Mouse (Mus musculus): ENCODE results near the gene B830017H08Rik. TPM values are rescaled to one million over a fixed set of nuclear protein-coding genes. Genes with fewer than 3 reads are reported as not detected.

Gene B830017H08Rik
- total and polyA plus RNA-seq, 3 experiments, result 0.08 TPM; not detected in 2

DNA sequence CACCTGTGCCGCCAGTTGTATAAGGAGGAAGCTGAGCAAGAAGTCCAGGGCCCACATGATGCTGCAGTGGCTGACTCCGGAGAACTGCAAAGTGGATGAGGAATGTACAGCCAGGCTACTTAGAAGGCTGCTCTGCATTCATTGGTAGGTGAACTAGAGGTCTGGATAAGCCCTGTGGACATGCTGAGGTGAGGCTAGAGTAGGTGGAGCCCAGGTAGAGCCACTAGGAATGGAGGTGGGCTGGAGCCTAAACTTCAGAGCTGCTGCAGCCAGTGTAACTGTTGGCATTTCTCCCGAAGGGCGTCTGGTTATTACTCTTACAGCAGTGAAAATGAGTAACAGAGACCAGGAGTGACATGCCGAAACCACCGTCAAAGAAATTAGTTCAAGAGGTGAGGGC, 5.1 kb downstream of the B830017H08Rik start, which contains the start of gene Car15:
Gene Car15, minus strand, starts transcription at position 314 of the 400 bp plus-strand sequence.
- H3K27me3 ChIP-seq (replicated peaks), result no peaks in the 10 kb centered on the region
- H3K27ac ChIP-seq (ENCODE audit: insufficient read depth, low read depth), result no peak within 1 kb of the TSS
- no peak within 1 kb of the TSS for H3K4me2 ChIP-seq (ENCODE audit: insufficient read depth, low read depth, poor library complexity, severe bottlenecking)
- TF ChIP-seq USF1 (IDR thresholded peaks at IDR 0.05; ENCODE audit: low read depth, low read length) (no peak), RCOR1 (conservative IDR thresholded peaks at IDR 0.05; ENCODE audit: low read depth, low read length) (no peak), ETS1 (conservative IDR thresholded peaks at IDR 0.05; ENCODE audit: low read depth, low read length) (no peak), MAFK (IDR thresholded peaks at IDR 0.05; ENCODE audit: insufficient replicate concordance, low read length) (no peak), ZNF384 (IDR thresholded peaks at IDR 0.05; ENCODE audit: low read depth, low read length) (no peak), BHLHE40 (IDR thresholded peaks at IDR 0.05; ENCODE audit: low read depth, low read length) (no peak)
- H3K9ac ChIP-seq (ENCODE audit: insufficient read depth, low read depth), result no peak within 1 kb of the TSS
- in situ Hi-C loops (cut with MboI; ENCODE audit: low pct_ligation_motif_present, low pct_unique_long_range_greater_than_20kb, low sequenced_read_pairs), result no loop called here
- DNase-seq (ENCODE audit: extremely low read depth), result no peak
- peaks cover 4% of the 10 kb centered on the region for H3K9me3 ChIP-seq (replicated peaks; ENCODE audit: low read length)
- H3K79me2 ChIP-seq (replicated peaks; ENCODE audit: control insufficient read depth, extremely low read depth, insufficient read depth, poor library complexity, severe bottlenecking), result no peaks in the 10 kb centered on the region
- H3K4me1 ChIP-seq (ENCODE audit: control insufficient read depth in 1 of 2, insufficient read depth in 2 of 2), result no peaks in the 10 kb centered on the region
- no peak within 1 kb of the TSS for H3K4me3 ChIP-seq (replicated peaks in 1 of 3; ENCODE audit: low read depth in 2 of 3, low read length in 2 of 3, poor library complexity in 1 of 3)
- dilution Hi-C loops (cut with MboI; ENCODE audit: extremely low pct_ligation_motif_present, extremely low pct_unique_long_range_greater_than_20kb, low sequenced_read_pairs), result no loop called here
- H3K36me3 ChIP-seq (replicated peaks in 1 of 2; ENCODE audit: control insufficient read depth in 1 of 2, insufficient read depth in 1 of 2, low read length in 1 of 2), result peaks cover 23 to 55% of the 10 kb centered on the region in 2 experiments

DNA sequence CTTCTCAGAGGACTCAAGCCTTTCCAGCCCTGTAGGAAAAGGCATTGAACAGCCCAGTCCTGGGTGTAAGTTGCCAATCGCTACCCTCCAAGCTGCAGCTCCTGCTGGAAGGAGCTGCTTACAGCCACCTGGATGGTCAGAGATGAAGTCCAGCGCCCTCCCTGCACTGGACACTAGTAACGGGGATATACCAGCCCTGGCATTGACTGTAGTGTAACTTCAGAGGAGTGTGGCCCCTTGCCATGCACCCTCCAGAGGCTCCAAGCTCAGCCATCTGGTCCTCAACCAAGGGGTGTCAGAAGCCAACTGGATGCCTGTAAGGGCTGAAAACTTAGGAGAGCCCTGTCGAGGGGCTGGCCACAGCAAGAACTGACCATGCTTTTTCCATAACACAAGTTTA, 7.1 kb downstream of the B830017H08Rik start:
- H3K79me2 ChIP-seq (replicated peaks; ENCODE audit: control insufficient read depth, extremely low read depth, insufficient read depth, poor library complexity, severe bottlenecking), result no peaks in the 10 kb centered on the region
- in situ Hi-C loops (cut with MboI; ENCODE audit: low pct_ligation_motif_present, low pct_unique_long_range_greater_than_20kb, low sequenced_read_pairs) (no loop called here), dilution Hi-C loops (cut with MboI; ENCODE audit: extremely low pct_ligation_motif_present, extremely low pct_unique_long_range_greater_than_20kb, low sequenced_read_pairs) (no loop called here)
- no peak for DNase-seq (ENCODE audit: extremely low read depth)
- H3K36me3 ChIP-seq (replicated peaks in 1 of 2; ENCODE audit: control insufficient read depth in 1 of 2, insufficient read depth in 1 of 2, low read length in 1 of 2), result peaks cover 43 to 74% of the 10 kb centered on the region in 2 experiments
- TF ChIP-seq CHD2 (IDR thresholded peaks at IDR 0.05; ENCODE audit: low read length) (no peak), MAZ (IDR thresholded peaks at IDR 0.05; ENCODE audit: low read depth, low read length) (no peak), UBTF (IDR thresholded peaks at IDR 0.05; ENCODE audit: low read depth, low read length) (no peak), MAFK (IDR thresholded peaks at IDR 0.05; ENCODE audit: insufficient replicate concordance, low read length) (no peak), TCF12 (IDR thresholded peaks at IDR 0.05; ENCODE audit: low read depth, low read length) (no peak), EP300 (IDR thresholded peaks at IDR 0.05; ENCODE audit: low read length) (no peak), ETS1 (conservative IDR thresholded peaks at IDR 0.05; ENCODE audit: low read depth, low read length) (no peak), E2F4 (IDR thresholded peaks at IDR 0.05; ENCODE audit: insufficient replicate concordance, low read depth, low read length) (no peak), TBP (conservative IDR thresholded peaks at IDR 0.05; ENCODE audit: low read depth, low read length) (no peak), ELF1 (IDR thresholded peaks at IDR 0.05; ENCODE audit: low read depth, low read length) (no peak), IRF4 (IDR thresholded peaks at IDR 0.05; ENCODE audit: low read depth, low read length) (no peak), RAD21 (IDR thresholded peaks at IDR 0.05; ENCODE audit: low read depth, low read length) (no peak), JUN (IDR thresholded peaks at IDR 0.05; ENCODE audit: insufficient read depth, low read depth, low read length) (no peak), BHLHE40 (IDR thresholded peaks at IDR 0.05; ENCODE audit: low read depth, low read length) (no peak), SIN3A (IDR thresholded peaks at IDR 0.05; ENCODE audit: low read length) (no peak), USF1 (IDR thresholded peaks at IDR 0.05; ENCODE audit: low read depth, low read length) (no peak), CTCF (conservative IDR thresholded peaks at IDR 0.05 in 1 of 2, IDR thresholded peaks at IDR 0.05 in 1 of 2; ENCODE audit: low read depth in 2 of 2, low read length in 2 of 2) (no peak), ZKSCAN1 (IDR thresholded peaks at IDR 0.05; ENCODE audit: borderline replicate concordance, low read depth, low read length) (no peak), ZC3H11A (IDR thresholded peaks at IDR 0.05; ENCODE audit: low read depth, low read length) (no peak), NELFE (IDR thresholded peaks at IDR 0.05; ENCODE audit: low read depth, low read length) (no peak)
- no peak overlapping the region for H3K4me2 ChIP-seq (ENCODE audit: insufficient read depth, low read depth, poor library complexity, severe bottlenecking)
- no peaks in the 10 kb centered on the region for H3K27me3 ChIP-seq (replicated peaks)
- no peaks in the 10 kb centered on the region for H3K4me1 ChIP-seq (ENCODE audit: control insufficient read depth in 1 of 2, insufficient read depth in 2 of 2)
- H3K9ac ChIP-seq (ENCODE audit: insufficient read depth, low read depth), result no peak overlapping the region
- no peak overlapping the region for H3K27ac ChIP-seq (ENCODE audit: insufficient read depth, low read depth)
- H3K9me3 ChIP-seq (replicated peaks; ENCODE audit: low read length), result no peaks in the 10 kb centered on the region
- H3K4me3 ChIP-seq (replicated peaks in 1 of 3; ENCODE audit: low read depth in 2 of 3, low read length in 2 of 3, poor library complexity in 1 of 3), result no peak overlapping the region
